Mouse (Mus musculus) E14TG2a.4 (cell line): ENCODE measurements around the gene Timm8a2.

Experiments used
- CTCF ChIP-seq: conservative IDR thresholded peaks from 2 replicates; pipeline ENCODE4 v1.5.1; 2014; ENCODE audit warnings: low read length
- NANOG ChIP-seq: IDR thresholded peaks from 2 replicates; pipeline ENCODE4 v1.6.1; 2014; ENCODE audit warnings: borderline replicate concordance, low read length, mixed read lengths
- POU5F1 ChIP-seq: IDR thresholded peaks from 2 replicates; pipeline ENCODE4 v1.6.1; 2014; ENCODE audit warnings: low read length, borderline replicate concordance

DNA sequence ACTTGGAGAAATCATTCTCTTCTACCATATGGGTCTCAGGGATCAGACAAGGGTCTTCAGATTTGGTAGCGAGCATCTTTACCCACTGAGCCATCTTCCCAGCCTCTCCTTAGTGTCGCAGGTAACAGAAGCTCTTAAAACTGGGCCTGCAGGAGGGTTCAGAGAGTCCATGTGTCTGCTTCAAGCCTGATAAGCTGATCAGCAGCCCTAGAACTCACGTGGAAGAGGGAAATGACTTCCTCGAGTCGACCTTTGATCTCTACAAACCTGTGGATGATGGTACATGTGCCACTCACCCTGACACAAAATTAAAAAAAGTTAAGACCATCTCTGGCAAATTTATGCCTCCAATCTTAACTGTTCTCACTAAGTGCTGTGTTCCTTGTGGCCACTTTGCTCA lies 53.5 kb downstream of the Timm8a2 start:
- TF ChIP-seq CTCF (no peak), POU5F1 (no peak), NANOG (no peak)
